Mouse (Mus musculus): Measurements from ENCODE around the gene Rfx3.

- TF ChIP-seq TBP (IDR thresholded peaks at IDR 0.05; ENCODE audit: low read depth, low read length) (no peak), EP300 (IDR thresholded peaks at IDR 0.05; ENCODE audit: low read depth in 1 of 2, low read length in 2 of 2) (no peak), TAL1 (IDR thresholded peaks at IDR 0.05; ENCODE audit: low read length) (no peak), CTCF (IDR thresholded peaks at IDR 0.05 in 2 of 3, conservative IDR thresholded peaks at IDR 0.05 in 1 of 3; ENCODE audit: control insufficient read depth in 1 of 3, insufficient read depth in 1 of 3, low read depth in 2 of 3, low read length in 3 of 3, poor library complexity in 1 of 3, severe bottlenecking in 1 of 3) (no peak), ZNF384 (IDR thresholded peaks at IDR 0.05; ENCODE audit: low read depth, low read length) (no peak), GABPA (IDR thresholded peaks at IDR 0.05; ENCODE audit: low read depth, low read length) (no peak), POLR2A (IDR thresholded peaks at IDR 0.05; ENCODE audit: control insufficient read depth in 1 of 2, insufficient read depth in 1 of 2, low read depth in 1 of 2, low read length in 2 of 2, poor library complexity in 1 of 2) (no peak)
Observed at GRCm38 (mm10) chr19:27877429-27877828, 133.5 kb downstream of the Rfx3 start.
